Mouse (Mus musculus): ENCODE results near the gene Rapgef1. TPM values are rescaled to one million over a fixed set of nuclear protein-coding genes. Genes with fewer than 3 reads are reported as not detected.
A peak's percentile ranks its signal among the peaks of the same experiment; 100 is the strongest.

Gene Rapgef1
- polyA plus RNA-seq, 1 experiment from 2014 or later = 25.3 TPM

DNA sequence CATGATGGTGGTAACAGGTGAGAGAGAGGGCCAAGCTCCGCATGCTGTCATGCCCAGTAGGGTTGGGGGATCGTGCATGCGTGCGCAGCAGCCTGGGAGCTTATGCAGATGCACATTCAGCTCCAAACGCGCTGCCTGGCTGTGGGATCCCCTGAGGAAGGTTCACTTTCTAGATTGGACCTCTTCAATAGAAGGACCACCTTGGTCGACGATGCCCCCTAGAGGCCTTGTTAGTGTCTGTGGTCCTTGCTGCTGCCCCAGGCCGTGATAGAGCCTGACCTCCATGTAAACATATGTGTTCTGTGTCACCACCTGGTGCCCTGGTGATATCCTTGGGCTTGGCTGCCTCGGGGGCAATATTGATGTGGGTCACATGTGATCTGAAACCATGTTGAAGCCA, 30.3 kb upstream of the Rapgef1 start:
- Histone ChIP-seq H3K4me2 (ENCODE audit: low read length) (no peak overlapping the region), H3K9ac (replicated peaks; ENCODE audit: low read length) (no peak overlapping the region), H3K27ac (replicated peaks; ENCODE audit: low read depth, low read length) (no peak overlapping the region), H3K9me3 (ENCODE audit: control insufficient read depth, low read length) (no peaks in the 10 kb centered on the region), H3K4me1 (ENCODE audit: control insufficient read depth, insufficient read depth, low read length) (peaks cover 17% of the 10 kb centered on the region; the same call in 1 of the 2 replicates), H3K36me3 (ENCODE audit: control insufficient read depth, insufficient read depth, low read length) (no peaks in the 10 kb centered on the region), H3K27me3 (ENCODE audit: control insufficient read depth, insufficient read depth, low read length) (no peaks in the 10 kb centered on the region), H3K4me3 (replicated peaks; ENCODE audit: low read depth, low read length) (no peak overlapping the region)
- DNase-seq = peak; percentile 56
- ATAC-seq (ENCODE audit: low FRiP score, low TSS enrichment) = no peak
- WGBS = 15% methylated on average over 10 of the region's 10 CpGs

GRCm38 (mm10) chr2:29591626-29592025, 27.9 kb upstream of the Rapgef1 start:
- H3K4me3 ChIP-seq (replicated peaks; ENCODE audit: low read depth, low read length) = no peak overlapping the region
- no peak overlapping the region for H3K9ac ChIP-seq (replicated peaks; ENCODE audit: low read length)
- 86% methylated on average over 6 of the region's 6 CpGs for WGBS
- no peak for ATAC-seq (ENCODE audit: low FRiP score, low TSS enrichment)
- no peak overlapping the region for H3K27ac ChIP-seq (replicated peaks; ENCODE audit: low read depth, low read length)
- no peaks in the 10 kb centered on the region for H3K36me3 ChIP-seq (ENCODE audit: control insufficient read depth, insufficient read depth, low read length)
- no peaks in the 10 kb centered on the region for H3K27me3 ChIP-seq (ENCODE audit: control insufficient read depth, insufficient read depth, low read length)
- DNase-seq = no peak
- H3K4me1 ChIP-seq (ENCODE audit: control insufficient read depth, insufficient read depth, low read length) = peaks cover 5% of the 10 kb centered on the region; the same call in 1 of the 2 replicates
- no peaks in the 10 kb centered on the region for H3K9me3 ChIP-seq (ENCODE audit: control insufficient read depth, low read length)
- no peak overlapping the region for H3K4me2 ChIP-seq (ENCODE audit: low read length)

- Histone ChIP-seq H3K27me3 (ENCODE audit: control insufficient read depth, insufficient read depth, low read length) (no peaks in the 10 kb centered on the region), H3K4me1 (ENCODE audit: control insufficient read depth, insufficient read depth, low read length) (no peaks in the 10 kb centered on the region), H3K27ac (replicated peaks; ENCODE audit: low read depth, low read length) (no peak overlapping the region), H3K9me3 (ENCODE audit: control insufficient read depth, low read length) (no peaks in the 10 kb centered on the region), H3K36me3 (ENCODE audit: control insufficient read depth, insufficient read depth, low read length) (no peaks in the 10 kb centered on the region), H3K4me3 (replicated peaks; ENCODE audit: low read depth, low read length) (no peak overlapping the region), H3K9ac (replicated peaks; ENCODE audit: low read length) (no peak overlapping the region), H3K4me2 (ENCODE audit: low read length) (no peak overlapping the region)
- ATAC-seq (ENCODE audit: low FRiP score, low TSS enrichment) = no peak
- DNase-seq = no peak
- 31% methylated on average over 8 of the region's 8 CpGs for WGBS
Measured at GRCm38 (mm10) chr2:29592537-29592936, 27.0 kb upstream of the Rapgef1 start.

DNA sequence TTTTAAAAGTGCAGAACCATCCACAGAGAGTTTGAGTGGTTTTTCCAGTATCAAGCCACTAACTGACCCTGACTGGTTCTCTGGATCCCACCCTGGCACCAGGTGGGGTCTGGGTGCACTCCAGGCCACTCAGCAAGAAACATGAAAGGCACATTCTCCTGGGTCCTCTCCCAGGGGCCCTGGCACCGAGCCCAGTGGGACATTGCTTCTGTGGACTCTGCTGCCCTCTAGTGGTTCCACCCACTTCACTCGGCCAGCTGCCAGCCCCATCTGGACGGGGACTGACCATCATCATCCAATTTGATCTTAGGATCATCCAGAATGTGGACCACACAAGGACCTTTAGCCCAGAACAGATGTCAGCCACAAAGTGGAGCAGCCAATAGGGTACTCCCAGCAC, 15.6 kb upstream of the Rapgef1 start:
- 0% methylated on average over 3 of the region's 3 CpGs for WGBS
- DNase-seq = peak; percentile 87
- Histone ChIP-seq H3K4me3 (replicated peaks; ENCODE audit: low read depth, low read length) (no peak overlapping the region), H3K9me3 (ENCODE audit: control insufficient read depth, low read length) (no peaks in the 10 kb centered on the region), H3K27ac (replicated peaks; ENCODE audit: low read depth, low read length) (no peak overlapping the region), H3K4me1 (ENCODE audit: control insufficient read depth, insufficient read depth, low read length) (no peaks in the 10 kb centered on the region), H3K9ac (replicated peaks; ENCODE audit: low read length) (no peak overlapping the region), H3K4me2 (ENCODE audit: low read length) (no peak overlapping the region), H3K27me3 (ENCODE audit: control insufficient read depth, insufficient read depth, low read length) (no peaks in the 10 kb centered on the region), H3K36me3 (ENCODE audit: control insufficient read depth, insufficient read depth, low read length) (no peaks in the 10 kb centered on the region)
- no peak for ATAC-seq (ENCODE audit: low FRiP score, low TSS enrichment)

DNA sequence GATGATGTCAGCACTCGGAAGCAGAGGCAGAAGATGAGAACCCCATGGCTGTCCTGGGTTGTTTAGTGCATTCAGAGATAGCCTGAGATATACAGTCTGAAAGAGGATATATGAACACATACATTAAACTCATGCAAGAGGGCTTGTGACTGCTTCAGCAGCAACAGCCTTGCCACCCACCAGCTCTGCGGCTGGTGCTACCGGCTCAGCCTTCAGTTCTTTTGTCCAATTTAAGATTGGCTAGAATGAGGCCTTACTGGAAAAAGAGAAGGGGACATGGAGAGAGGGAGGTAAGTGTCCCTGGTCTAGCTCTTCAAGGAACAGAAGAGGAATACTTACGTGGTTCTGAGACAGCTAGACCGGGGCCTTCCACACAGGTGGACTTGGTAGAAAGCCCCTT, 13.9 kb upstream of the Rapgef1 start:
- Histone ChIP-seq H3K36me3 (ENCODE audit: control insufficient read depth, insufficient read depth, low read length) (no peaks in the 10 kb centered on the region), H3K4me3 (replicated peaks; ENCODE audit: low read depth, low read length) (no peak overlapping the region), H3K27ac (replicated peaks; ENCODE audit: low read depth, low read length) (no peak overlapping the region), H3K9me3 (ENCODE audit: control insufficient read depth, low read length) (no peaks in the 10 kb centered on the region), H3K4me1 (ENCODE audit: control insufficient read depth, insufficient read depth, low read length) (no peaks in the 10 kb centered on the region), H3K27me3 (ENCODE audit: control insufficient read depth, insufficient read depth, low read length) (no peaks in the 10 kb centered on the region), H3K4me2 (ENCODE audit: low read length) (no peak overlapping the region), H3K9ac (replicated peaks; ENCODE audit: low read length) (no peak overlapping the region)
- DNase-seq (no peak), ATAC-seq (ENCODE audit: low FRiP score, low TSS enrichment) (no peak)
- WGBS = 88% methylated on average over 5 of the region's 5 CpGs

GRCm38 (mm10) chr2:29606460-29606859, 13.1 kb upstream of the Rapgef1 start:
- no peak overlapping the region for H3K27ac ChIP-seq (replicated peaks; ENCODE audit: low read depth, low read length)
- H3K4me1 ChIP-seq (ENCODE audit: control insufficient read depth, insufficient read depth, low read length) = no peaks in the 10 kb centered on the region
- WGBS = 53% methylated on average over 6 of the region's 6 CpGs
- no peaks in the 10 kb centered on the region for H3K9me3 ChIP-seq (ENCODE audit: control insufficient read depth, low read length)
- DNase-seq = no peak
- no peaks in the 10 kb centered on the region for H3K27me3 ChIP-seq (ENCODE audit: control insufficient read depth, insufficient read depth, low read length)
- no peak overlapping the region for H3K9ac ChIP-seq (replicated peaks; ENCODE audit: low read length)
- ATAC-seq (ENCODE audit: low FRiP score, low TSS enrichment) = no peak
- no peak overlapping the region for H3K4me2 ChIP-seq (ENCODE audit: low read length)
- no peak overlapping the region for H3K4me3 ChIP-seq (replicated peaks; ENCODE audit: low read depth, low read length)
- no peaks in the 10 kb centered on the region for H3K36me3 ChIP-seq (ENCODE audit: control insufficient read depth, insufficient read depth, low read length)

DNA sequence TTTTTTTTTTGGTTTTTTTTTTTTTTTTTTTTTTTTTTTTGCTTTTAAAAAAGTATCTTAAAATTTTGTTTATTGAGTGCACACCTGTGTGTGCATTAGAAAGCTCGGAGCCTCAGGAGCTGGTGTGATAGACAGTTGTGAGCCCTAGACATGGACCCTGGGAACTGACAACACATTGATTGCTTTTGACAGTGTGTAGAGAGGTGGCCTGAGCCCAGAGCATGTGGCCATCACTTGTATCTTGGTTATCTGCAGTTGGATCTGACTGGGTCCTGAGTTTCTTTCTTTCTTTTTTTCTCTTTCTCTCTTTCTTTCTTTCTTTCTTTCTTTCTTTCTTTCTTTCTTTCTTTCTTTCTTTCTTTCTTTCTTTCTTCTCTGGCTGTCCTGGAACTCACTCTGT, 2.2 kb upstream of the Rapgef1 start:
- Histone ChIP-seq H3K27me3 (ENCODE audit: control insufficient read depth, insufficient read depth, low read length) (no peaks in the 10 kb centered on the region), H3K4me2 (ENCODE audit: low read length) (no peak overlapping the region), H3K9me3 (ENCODE audit: control insufficient read depth, low read length) (no peaks in the 10 kb centered on the region), H3K9ac (replicated peaks; ENCODE audit: low read length) (no peak overlapping the region), H3K36me3 (ENCODE audit: control insufficient read depth, insufficient read depth, low read length) (no peaks in the 10 kb centered on the region), H3K4me1 (ENCODE audit: control insufficient read depth, insufficient read depth, low read length) (peaks cover 16% of the 10 kb centered on the region), H3K27ac (replicated peaks; ENCODE audit: low read depth, low read length) (no peak overlapping the region), H3K4me3 (replicated peaks; ENCODE audit: low read depth, low read length) (no peak overlapping the region)
- DNase-seq (no peak), ATAC-seq (ENCODE audit: low FRiP score, low TSS enrichment) (no peak)
- 88% methylated on average over 1 of the region's 1 CpGs for WGBS

GRCm38 (mm10) chr2:29618926-29619483, 515 bp upstream of the Rapgef1 start:
- ATAC-seq (ENCODE audit: low FRiP score, low TSS enrichment) = peak; percentile 13; the same call in 1 of the 2 replicates
- Histone ChIP-seq H3K4me3 (replicated peaks; ENCODE audit: low read depth, low read length) (peak overlapping the region; percentile 81; the same call in 1 of the 2 replicates), H3K4me1 (ENCODE audit: control insufficient read depth, insufficient read depth, low read length) (peaks cover 16% of the 10 kb centered on the region), H3K36me3 (ENCODE audit: control insufficient read depth, insufficient read depth, low read length) (no peaks in the 10 kb centered on the region), H3K4me2 (ENCODE audit: low read length) (peak overlapping the region; percentile 31; the same call in 1 of the 2 replicates), H3K27ac (replicated peaks; ENCODE audit: low read depth, low read length) (peak overlapping the region; percentile 92), H3K27me3 (ENCODE audit: control insufficient read depth, insufficient read depth, low read length) (no peaks in the 10 kb centered on the region), H3K9me3 (ENCODE audit: control insufficient read depth, low read length) (no peaks in the 10 kb centered on the region), H3K9ac (replicated peaks; ENCODE audit: low read length) (no peak overlapping the region)
- 65% methylated on average over 8 of the region's 8 CpGs for WGBS
- no peak for DNase-seq

DNA sequence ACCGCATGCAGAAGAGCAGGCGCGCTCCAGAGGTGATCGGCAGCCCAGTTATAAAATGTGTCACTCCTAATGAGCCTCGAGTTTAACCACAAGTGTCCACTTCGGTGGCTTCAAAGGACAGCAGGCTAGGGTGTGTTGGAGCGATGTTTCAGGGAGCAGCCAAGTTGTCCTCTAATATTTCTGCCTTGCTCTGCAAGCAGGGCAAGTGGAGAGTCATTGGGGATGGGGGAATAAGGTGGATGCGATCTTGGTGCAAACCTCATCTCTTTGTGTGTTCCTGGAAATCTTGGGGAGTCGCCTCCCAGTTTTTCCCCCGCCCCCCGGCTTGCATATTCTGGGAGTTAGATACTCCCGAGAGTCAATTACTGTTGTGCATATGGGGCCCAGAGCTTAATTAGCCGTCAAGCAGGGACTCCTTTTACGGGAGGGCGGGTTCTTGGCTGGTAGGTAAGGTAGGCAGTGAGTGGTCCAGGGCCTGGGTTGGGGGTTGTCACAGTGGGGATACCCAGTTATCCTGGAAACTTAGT, 844 bp downstream of the Rapgef1 start:
- peak overlapping the region; percentile 83 for H3K4me2 ChIP-seq (ENCODE audit: low read length)
- H3K27me3 ChIP-seq (ENCODE audit: control insufficient read depth, insufficient read depth, low read length) = no peaks in the 10 kb centered on the region
- no peaks in the 10 kb centered on the region for H3K36me3 ChIP-seq (ENCODE audit: control insufficient read depth, insufficient read depth, low read length)
- H3K9ac ChIP-seq (replicated peaks; ENCODE audit: low read length) = peak overlapping the region; percentile 90
- peaks cover 16% of the 10 kb centered on the region for H3K4me1 ChIP-seq (ENCODE audit: control insufficient read depth, insufficient read depth, low read length)
- H3K27ac ChIP-seq (replicated peaks; ENCODE audit: low read depth, low read length) = peak overlapping the region; percentile 92
- ATAC-seq (ENCODE audit: low FRiP score, low TSS enrichment) = no peak
- DNase-seq = peak; percentile 57
- H3K4me3 ChIP-seq (replicated peaks; ENCODE audit: low read depth, low read length) = peak overlapping the region; percentile 81
- WGBS = under 1% methylated on average over 15 of the region's 15 CpGs
- no peaks in the 10 kb centered on the region for H3K9me3 ChIP-seq (ENCODE audit: control insufficient read depth, low read length)
